Mouse (Mus musculus): ENCODE results near the gene Btbd35f7. TPM values are rescaled to one million over a fixed set of nuclear protein-coding genes. Genes with fewer than 3 reads are reported as not detected.
"Not testable (repeated sequence)": the region's sequence is repeated elsewhere in the genome, so short reads cannot be mapped to it uniquely, and the experiment has no call there.

The Btbd35f7 gene
- total RNA-seq (2021): not detected
- long read RNA-seq, experiment 1: 0 reads
- long read RNA-seq, experiment 2: 0 reads

- intact Hi-C loops (cut with DNase I): not testable (repeated sequence)
Measured at GRCm38 (mm10) chrX:5668767-5669166, at the start of gene Btbd35f7. Gene Btbd35f7 (plus strand): TSS chrX:5669067.

More at GRCm38 (mm10) chrX:5668767-5669166, at the start of gene Btbd35f7:
- not testable (repeated sequence) for DNase-seq (ENCODE audit: low spot score in 2 of 2)

Other genes starting within 250 kb of the Btbd35f7 start
- gene Mycs, start 199.8 kb upstream of the Btbd35f7 start, total RNA-seq (2021): not detected

All from left cerebral cortex, postnatal 14 days (tissue).